Mouse (Mus musculus) fibroblast of lung, adult 2 months (primary cell): ENCODE measurements around the gene Mterf1b.
"Not testable (repeated sequence)": the region's sequence is repeated elsewhere in the genome, so short reads cannot be mapped to it uniquely, and the experiment has no call there.

ENCODE experiments used
- DNase-seq: peaks from one replicate; pipeline ENCODE4 v3.0.0-alpha.2; 2011; ENCODE audit warnings: low read depth

Mterf1b gene

GRCm38 (mm10) chr5:4191671-4192480, at the start of gene Mterf1b:
Gene Mterf1b (plus strand): TSS chr5:4192367.
- DNase-seq, result not testable (repeated sequence)

GRCm38 (mm10) chr5:4159418-4160071, 32.6 kb upstream of the Mterf1b start:
- not testable (repeated sequence) for DNase-seq

- DNase-seq, result no peak
Measured at GRCm38 (mm10) chr5:4161554-4161953, 30.6 kb upstream of the Mterf1b start.

- DNase-seq, result no peak
Measured at GRCm38 (mm10) chr5:4162461-4162860, 29.7 kb upstream of the Mterf1b start.

- not testable (repeated sequence) for DNase-seq
Measured at GRCm38 (mm10) chr5:4167813-4168529, 24.2 kb upstream of the Mterf1b start.

- not testable (repeated sequence) for DNase-seq
Measured at GRCm38 (mm10) chr5:4168530-4168926, 23.6 kb upstream of the Mterf1b start.

GRCm38 (mm10) chr5:4176421-4176820, 15.7 kb upstream of the Mterf1b start:
- not testable (repeated sequence) for DNase-seq

GRCm38 (mm10) chr5:4179364-4179763, 12.8 kb upstream of the Mterf1b start:
- no peak for DNase-seq

- no peak for DNase-seq
Measured at GRCm38 (mm10) chr5:4186815-4187214, 5.4 kb upstream of the Mterf1b start.

- DNase-seq, result not testable (repeated sequence)
Measured at GRCm38 (mm10) chr5:4192481-4193246, 497 bp downstream of the Mterf1b start.

- DNase-seq, result no peak
Measured at GRCm38 (mm10) chr5:4193247-4193628, 1.1 kb downstream of the Mterf1b start.

- no peak for DNase-seq
Measured at GRCm38 (mm10) chr5:4194166-4194565, 2.0 kb downstream of the Mterf1b start.

GRCm38 (mm10) chr5:4195086-4195485, 2.9 kb downstream of the Mterf1b start:
- no peak for DNase-seq

- no peak for DNase-seq
Measured at GRCm38 (mm10) chr5:4201368-4201767, 9.2 kb downstream of the Mterf1b start.

GRCm38 (mm10) chr5:4202276-4202810, 10.2 kb downstream of the Mterf1b start:
- DNase-seq, result not testable (repeated sequence)

- not testable (repeated sequence) for DNase-seq
Measured at GRCm38 (mm10) chr5:4210082-4210481, 17.9 kb downstream of the Mterf1b start.

GRCm38 (mm10) chr5:4221309-4221708, 29.1 kb downstream of the Mterf1b start:
- DNase-seq, result peak; percentile 40

GRCm38 (mm10) chr5:4221981-4222623, 29.9 kb downstream of the Mterf1b start:
- peak; percentile 65 for DNase-seq

- no peak for DNase-seq
Measured at GRCm38 (mm10) chr5:4232163-4232562, 40.0 kb downstream of the Mterf1b start.

- peak; percentile 50 for DNase-seq
Measured at GRCm38 (mm10) chr5:4234505-4234904, 42.3 kb downstream of the Mterf1b start.

GRCm38 (mm10) chr5:4240120-4240519, 48.0 kb downstream of the Mterf1b start:
- no peak for DNase-seq
